Mouse (Mus musculus) thymus, postnatal 0 days (tissue): Measurements from ENCODE around the gene Ncoa5. TPM values are rescaled to one million over a fixed set of nuclear protein-coding genes. Genes with fewer than 3 reads are reported as not detected.

Experiments used
- DNase-seq: peaks from one replicate; pipeline ENCODE4 v3.0.0-alpha.2; 2015; ENCODE audit warnings: low spot score
- polyA plus RNA-seq: library from polyadenylated mRNA; unstranded; fragments of >200 nt; fragmentation: Nextera tagmentation; extraction: Ambion mirVana; gene quantifications from 2 replicates; pipeline ENCODE4 v1.2.1, GENCODE M21; 2015

The Ncoa5 gene
- polyA plus RNA-seq, 1 experiment from 2014 or later, result 51.3 TPM

- DNase-seq, result no peak
Measured at GRCm38 (mm10) chr2:164995976-164996375, 38.7 kb downstream of the Ncoa5 start.

DNA sequence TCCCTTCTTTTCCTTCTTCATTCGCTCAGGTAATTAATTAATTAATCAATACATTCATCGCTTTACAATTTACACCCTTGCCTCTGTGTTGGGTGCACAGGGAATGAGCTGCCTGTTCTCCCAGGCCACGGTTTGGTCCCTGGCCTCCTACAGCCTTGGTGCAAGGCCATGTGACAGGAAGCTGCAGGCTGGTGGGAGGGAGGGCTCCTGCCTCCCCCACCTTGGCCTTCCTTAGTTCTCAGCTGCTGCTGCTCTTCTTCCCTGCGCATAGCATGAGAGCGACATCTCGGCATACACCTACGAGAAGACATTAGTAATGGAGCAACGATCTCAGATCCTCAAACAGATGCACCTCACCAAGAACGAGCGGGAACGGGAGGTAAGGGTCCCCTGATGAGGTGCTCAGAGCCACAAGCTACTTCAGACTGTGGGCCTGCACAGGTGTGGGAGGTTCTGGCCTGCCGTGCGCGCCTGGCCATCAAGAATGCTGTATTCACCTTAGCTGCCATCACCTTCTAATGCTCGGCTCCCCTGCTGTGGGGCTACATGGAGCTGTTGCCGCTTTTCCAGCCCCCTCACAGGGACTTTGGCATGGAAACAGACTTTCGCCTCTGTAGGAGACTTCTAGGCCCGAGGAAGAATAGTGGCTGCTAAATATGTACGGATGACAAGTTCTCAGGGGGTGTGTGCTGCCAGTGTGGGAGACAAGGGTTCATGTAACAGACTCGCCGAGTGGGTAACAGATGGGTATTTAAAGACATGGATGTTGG is 39.8 kb downstream of the Ncoa5 start:
- DNase-seq, result no peak

DNA sequence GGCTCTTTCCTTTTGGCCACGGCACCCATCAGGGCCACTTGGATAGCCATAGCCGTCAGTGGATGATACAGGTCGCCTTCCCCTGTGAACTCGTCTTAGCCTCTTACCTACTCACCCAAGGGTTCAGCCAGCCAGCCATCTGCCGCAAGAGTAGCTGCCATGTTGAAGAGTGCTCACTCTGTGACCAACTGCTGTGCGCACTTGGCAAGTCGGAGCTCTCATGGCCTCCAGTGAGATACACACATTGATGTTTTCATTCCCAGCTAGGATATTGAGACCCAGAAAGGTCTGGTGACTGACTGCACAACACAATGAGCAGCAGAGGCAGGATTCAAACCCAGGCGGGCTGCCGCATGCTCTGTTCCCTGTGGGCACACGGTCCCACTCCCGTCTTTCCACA is 40.5 kb downstream of the Ncoa5 start:
- DNase-seq, result no peak

DNA sequence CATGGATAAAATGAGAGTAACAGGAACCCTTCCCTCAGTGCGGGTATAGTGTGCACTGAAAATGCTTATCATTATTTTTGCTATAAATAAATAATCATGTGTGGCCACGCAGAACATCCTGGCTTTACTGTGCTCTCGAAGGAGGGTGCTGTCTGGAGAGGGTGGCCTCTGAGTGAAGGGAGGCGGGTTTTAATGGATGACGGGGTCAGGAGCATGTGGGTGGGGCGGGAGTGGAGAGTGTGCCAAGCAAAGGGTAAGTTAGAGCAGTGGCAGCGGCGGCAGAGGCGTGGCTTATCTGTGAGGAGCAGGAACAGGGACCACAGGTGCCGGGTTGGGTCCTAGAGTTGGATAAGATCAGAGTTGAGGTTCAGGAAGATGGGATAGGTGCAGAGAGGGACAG is 42.9 kb downstream of the Ncoa5 start:
- no peak for DNase-seq

DNA sequence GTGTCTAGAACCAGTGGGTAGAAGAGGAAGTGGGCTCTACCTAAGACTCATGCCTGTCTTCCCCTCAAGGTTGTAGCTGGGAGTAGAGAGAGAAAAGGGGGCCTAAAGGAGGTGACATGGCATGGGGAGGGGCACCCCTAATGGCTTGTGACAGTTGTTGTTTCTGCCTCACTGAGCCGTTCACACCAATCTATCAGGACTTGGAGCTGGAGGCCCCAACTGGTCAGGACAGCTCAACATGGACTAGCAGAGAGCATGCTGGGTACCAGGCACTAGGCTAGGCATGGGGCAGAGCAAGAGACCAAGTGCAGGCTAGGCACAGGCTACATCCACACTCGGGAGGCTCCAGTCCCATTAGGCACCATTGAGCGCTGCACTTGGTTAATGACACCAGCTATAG is 43.6 kb downstream of the Ncoa5 start:
- DNase-seq, result no peak

- no peak for DNase-seq
Measured at GRCm38 (mm10) chr2:164988777-164989176, 45.9 kb downstream of the Ncoa5 start.

DNA sequence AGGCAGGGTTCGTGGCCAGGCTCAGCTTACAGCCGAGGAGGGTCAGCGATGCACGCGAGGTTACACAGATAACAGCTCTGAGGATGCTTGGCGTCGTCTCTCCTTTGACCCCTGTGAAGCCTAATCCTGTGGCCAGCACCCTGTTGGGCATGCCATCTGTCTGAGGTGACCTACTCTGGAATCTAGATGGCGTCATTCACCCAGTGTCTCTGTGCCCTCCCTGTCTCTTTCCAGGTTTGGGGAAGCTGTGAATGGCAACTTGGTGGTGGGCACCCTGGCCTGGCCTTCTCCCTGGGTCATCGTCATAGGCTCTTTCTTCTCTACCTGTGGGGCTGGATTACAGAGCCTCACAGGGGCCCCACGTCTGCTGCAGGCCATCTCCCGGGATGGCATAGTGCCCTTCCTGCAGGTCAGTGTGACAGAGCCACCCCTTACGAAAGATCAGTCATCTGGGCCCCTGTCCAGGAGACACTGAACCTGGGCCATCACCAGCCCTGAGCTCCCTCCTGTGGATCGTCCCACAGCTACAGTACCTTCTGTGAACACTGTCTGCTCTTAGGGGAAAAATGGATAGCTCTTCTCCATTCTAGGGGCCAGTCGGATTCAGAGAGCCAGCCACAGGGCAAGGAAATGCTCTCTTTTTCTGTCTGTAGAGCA is 48.2 kb downstream of the Ncoa5 start:
- no peak for DNase-seq

- no peak for DNase-seq
Measured at GRCm38 (mm10) chr2:164985962-164986361, 48.7 kb downstream of the Ncoa5 start.

DNA sequence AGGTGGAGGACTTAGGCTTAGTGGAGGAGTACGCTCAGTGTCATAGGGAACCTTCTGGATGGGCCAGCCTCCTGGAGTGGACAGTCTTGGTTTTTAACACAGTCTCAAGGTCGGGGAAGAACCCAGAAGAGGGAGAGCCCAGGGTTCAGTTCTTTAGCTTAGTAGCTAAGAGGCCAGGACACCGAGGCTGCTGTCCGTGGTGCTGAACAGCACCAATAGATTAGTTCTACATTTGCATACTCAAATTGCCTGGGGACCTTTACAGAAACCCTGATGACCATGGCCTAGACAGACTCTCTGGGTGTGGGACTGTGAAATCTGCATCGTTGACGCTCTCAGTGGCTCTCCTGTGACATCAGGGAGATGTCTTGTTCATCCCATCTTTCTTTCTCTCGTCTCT is 54.9 kb downstream of the Ncoa5 start:
- peak; percentile 52 for DNase-seq

DNA sequence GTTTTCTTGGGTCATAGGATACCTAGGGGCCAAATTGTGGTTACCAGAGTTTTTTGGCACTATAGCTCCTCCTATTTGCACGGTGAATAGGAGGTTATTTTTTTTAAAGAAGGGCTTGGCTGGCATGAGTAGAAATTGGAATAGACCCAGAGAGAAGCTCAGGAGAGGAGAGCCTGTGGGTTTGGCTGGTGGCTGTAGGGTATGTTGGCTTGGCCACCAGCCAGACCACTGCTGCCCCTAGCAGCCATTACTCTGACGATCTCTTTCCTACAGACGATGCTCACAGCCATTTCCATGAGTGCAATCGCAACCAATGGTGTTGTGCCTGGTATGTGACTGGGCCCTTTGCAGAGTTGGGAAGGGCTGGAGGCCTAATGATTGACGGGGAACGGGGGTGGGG is 59.1 kb downstream of the Ncoa5 start:
- no peak for DNase-seq

- no peak for DNase-seq
Measured at GRCm38 (mm10) chr2:164972646-164973045, 62.0 kb downstream of the Ncoa5 start.

GRCm38 (mm10) chr2:164970631-164971196 is 64.0 kb downstream of the Ncoa5 start:
- no peak for DNase-seq

DNA sequence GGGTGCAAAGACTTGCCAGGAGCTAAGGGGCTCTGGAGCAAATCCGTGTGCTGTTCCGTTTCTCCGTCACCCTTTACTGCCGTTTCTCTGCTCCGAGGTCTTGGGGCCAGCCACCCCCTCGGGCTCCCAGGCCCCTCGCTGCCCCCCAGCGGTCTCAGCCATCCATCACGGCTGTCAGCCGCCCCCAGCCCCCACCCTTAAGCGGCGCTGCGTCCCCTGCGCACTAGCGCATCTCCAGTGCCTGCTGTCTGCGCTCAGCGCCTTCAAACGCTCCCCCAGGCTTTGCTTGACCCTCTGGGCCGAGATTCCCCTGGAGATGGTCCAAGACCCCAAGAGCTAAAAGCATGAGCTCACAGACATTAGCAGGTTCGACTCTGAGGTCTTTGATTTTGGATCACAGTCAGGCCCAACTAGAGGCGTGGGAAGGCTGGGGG is 65.3 kb downstream of the Ncoa5 start:
- DNase-seq, result no peak

GRCm38 (mm10) chr2:164968451-164968851 is 66.2 kb downstream of the Ncoa5 start:
- DNase-seq, result no peak

- DNase-seq, result no peak
Measured at GRCm38 (mm10) chr2:164967761-164968440, 66.8 kb downstream of the Ncoa5 start.

- no peak for DNase-seq
Measured at GRCm38 (mm10) chr2:164967193-164967592, 67.5 kb downstream of the Ncoa5 start.

DNA sequence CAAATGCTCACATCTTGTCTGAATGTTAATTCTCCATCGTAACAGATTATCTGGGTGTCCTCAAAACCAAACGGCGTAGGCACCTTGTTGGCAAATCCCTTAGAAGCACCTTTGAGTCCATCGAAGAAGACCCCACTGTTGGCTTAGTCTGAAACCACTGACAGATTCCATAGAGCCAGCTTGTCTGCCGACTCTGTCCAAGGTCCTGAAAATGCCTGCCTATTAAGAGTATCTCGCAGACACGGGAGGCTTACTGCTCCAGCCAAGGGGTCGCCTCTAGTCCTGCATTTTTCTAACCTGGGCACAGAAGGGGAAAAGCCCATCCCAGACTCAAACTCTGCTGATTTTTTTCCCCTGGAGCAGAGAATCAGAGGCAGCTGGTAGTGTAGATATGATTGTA is 68.3 kb downstream of the Ncoa5 start:
- peak; percentile 42 for DNase-seq

DNA sequence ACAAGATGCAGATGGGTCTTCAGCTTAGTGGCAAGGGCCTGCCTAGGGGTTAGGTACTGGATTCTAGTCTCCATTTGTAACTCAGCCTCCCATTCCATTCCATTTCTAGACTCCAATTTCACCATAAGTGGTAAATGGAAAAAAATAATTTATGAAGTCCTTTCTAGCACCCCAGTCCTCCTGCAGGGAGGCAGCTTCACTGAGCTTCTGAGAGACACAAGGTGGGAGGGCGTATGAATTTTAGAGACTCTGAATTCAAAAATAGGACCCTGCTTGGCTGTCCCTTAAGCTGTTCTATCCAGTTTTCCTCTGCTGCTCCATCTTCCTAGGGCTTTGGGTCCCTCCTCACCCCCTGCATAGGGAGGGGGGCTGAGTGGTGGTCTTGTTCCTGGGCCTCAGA is 69.7 kb downstream of the Ncoa5 start:
- DNase-seq, result no peak

GRCm38 (mm10) chr2:164964242-164964894 is 70.3 kb downstream of the Ncoa5 start:
- DNase-seq, result no peak

GRCm38 (mm10) chr2:164962183-164962580 is 72.5 kb downstream of the Ncoa5 start:
- no peak for DNase-seq

DNA sequence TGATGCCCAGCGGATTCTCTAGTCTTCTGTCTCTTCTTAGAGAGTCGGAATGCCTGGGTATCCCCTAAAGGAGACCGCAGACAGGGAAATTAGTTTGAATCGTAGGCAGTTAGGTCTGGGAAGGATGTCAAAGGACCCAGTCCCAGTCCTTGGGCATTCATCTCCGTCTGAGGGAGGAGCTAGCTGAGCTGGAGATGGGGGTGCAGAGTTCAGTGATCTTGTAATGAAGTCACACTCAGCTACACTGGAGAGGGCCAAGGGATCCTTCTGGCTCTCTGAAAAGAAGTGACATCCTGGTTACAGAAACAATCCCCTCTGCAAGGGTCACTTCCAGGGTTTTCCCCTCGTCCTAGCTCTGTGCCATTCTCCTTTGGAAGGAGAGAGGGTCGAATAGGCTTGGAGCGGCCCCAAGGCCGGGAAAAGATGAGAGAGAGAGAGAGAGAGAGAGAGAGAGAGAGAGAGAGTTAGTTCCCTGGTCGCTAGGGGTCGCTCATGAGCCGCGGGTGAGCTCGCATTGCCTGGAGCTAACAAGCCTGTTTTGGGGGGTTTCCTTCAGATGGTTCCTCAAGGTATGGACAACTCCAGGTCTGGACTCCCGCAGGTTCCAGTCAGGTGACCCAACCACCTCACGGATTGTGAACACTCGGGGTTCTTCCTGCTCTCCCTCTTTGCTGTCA is 73.0 kb downstream of the Ncoa5 start:
- peak; percentile 65 for DNase-seq
